Mouse (Mus musculus): ENCODE measurements at regions not wholly inside any gene's neighbourhood (a gene's known extent, or its start where the extent isn't known, plus 50 kb on each side); places are given as distances from the start of the nearest gene placed in this dataset. TPM values are rescaled to one million over a fixed set of nuclear protein-coding genes. Genes with fewer than 3 reads are reported as not detected.

- no peak for ATAC-seq (ENCODE audit: low read depth)
- no peak overlapping the region for H3K4me2 ChIP-seq (ENCODE audit: low read depth, low read length)
- H3K27ac ChIP-seq (ENCODE audit: low read depth, low read length), result no peak overlapping the region
- H3K4me1 ChIP-seq (ENCODE audit: control insufficient read depth, insufficient read depth, low read length), result no peaks in the 10 kb centered on the region
- H3K36me3 ChIP-seq (ENCODE audit: control insufficient read depth, insufficient read depth, low read length), result no peaks in the 10 kb centered on the region
- no peak overlapping the region for H3K9ac ChIP-seq (replicated peaks; ENCODE audit: low read depth, low read length)
- H3K27me3 ChIP-seq (ENCODE audit: control insufficient read depth, insufficient read depth, low read length), result no peaks in the 10 kb centered on the region
- peaks cover 4% of the 10 kb centered on the region; the same call in 1 of the 2 replicates for H3K9me3 ChIP-seq (ENCODE audit: control insufficient read depth, low read length)
- no peak overlapping the region for H3K4me3 ChIP-seq (ENCODE audit: low read depth, low read length)
These were observed 467.8 kb upstream of the Ndn start for GRCm38 (mm10) chr7:61878585-61878984.

MicroRNAs encoded in the stretch of these regions (microRNA counts, 519-probe panel; counts per million panel counts)
- 4,360 counts per million, percentile 54 among the panel's probes with 10 or more counts for microRNA mmu-miR-344

Small RNA genes lying in the stretch of these regions (microRNA-seq; reads per million reads assigned to microRNA genes)
- gene Gm22466 (not detected), gene Gm23490 (not detected), gene Gm23873 (8.8 reads per million, percentile 16 among the genes with 10 or more reads in this experiment), gene Gm23917 (not detected), gene Gm23962 (not detected), gene Gm25533 (not detected), gene Mir344 (not detected), gene Mir344b (5.4 reads per million, percentile 10 among the genes with 10 or more reads in this experiment), gene Mir344c (6.5 reads per million, percentile 13 among the genes with 10 or more reads in this experiment), gene Mir344d-1 (not detected), gene Mir344d-2 (not detected), gene Mir344d-3 (1.1 reads per million), gene Mir344e (8.0 reads per million, percentile 15 among the genes with 10 or more reads in this experiment), gene Mir344h-1 (not detected), gene Mir344h-2 (not detected)

Measured in neural tube, embryonic 14.5 days (tissue).